Mouse (Mus musculus): ENCODE measurements around the gene Cerkl. TPM values are rescaled to one million over a fixed set of nuclear protein-coding genes. Genes with fewer than 3 reads are reported as not detected.

Cerkl gene
- polyA plus RNA-seq, 1 experiment from 2014 or later = 1.8 TPM

DNA sequence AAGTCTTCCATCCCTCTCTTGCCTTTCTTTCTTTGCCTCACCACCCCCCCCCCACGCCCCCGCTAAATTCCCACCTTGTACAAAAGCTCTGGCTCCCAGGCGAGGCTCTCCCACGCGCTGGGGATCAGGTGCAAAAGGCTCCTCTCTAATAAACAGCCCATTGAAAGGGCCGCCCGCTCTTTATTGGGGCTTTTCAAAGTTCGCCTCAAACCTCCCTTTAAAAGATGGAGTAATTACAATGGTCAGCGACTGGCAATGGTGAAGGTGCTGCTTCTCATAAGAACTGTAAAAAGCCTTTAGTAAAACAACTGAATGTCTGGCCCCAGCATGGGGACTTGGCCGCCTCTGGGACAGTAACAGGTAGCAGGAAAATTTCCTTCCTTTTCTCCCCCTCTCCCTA is 939 bp downstream of the Cerkl start:
- H3K4me1 ChIP-seq = no peaks in the 10 kb centered on the region
- peaks cover 70% of the 10 kb centered on the region for H3K27me3 ChIP-seq (replicated peaks)
- no peak overlapping the region for H3K27ac ChIP-seq
- no peak overlapping the region for H3K4me3 ChIP-seq
- ATAC-seq = no peak
- whole genome bisulfite sequencing (ENCODE audit: insufficient replicate concordance) = 7% methylated on average over 10 of the region's 10 CpGs
- no peaks in the 10 kb centered on the region for H3K36me3 ChIP-seq
- no peak overlapping the region for H3K4me2 ChIP-seq
- H3K9me3 ChIP-seq (replicated peaks) = no peaks in the 10 kb centered on the region
- no peak overlapping the region for H3K9ac ChIP-seq

DNA sequence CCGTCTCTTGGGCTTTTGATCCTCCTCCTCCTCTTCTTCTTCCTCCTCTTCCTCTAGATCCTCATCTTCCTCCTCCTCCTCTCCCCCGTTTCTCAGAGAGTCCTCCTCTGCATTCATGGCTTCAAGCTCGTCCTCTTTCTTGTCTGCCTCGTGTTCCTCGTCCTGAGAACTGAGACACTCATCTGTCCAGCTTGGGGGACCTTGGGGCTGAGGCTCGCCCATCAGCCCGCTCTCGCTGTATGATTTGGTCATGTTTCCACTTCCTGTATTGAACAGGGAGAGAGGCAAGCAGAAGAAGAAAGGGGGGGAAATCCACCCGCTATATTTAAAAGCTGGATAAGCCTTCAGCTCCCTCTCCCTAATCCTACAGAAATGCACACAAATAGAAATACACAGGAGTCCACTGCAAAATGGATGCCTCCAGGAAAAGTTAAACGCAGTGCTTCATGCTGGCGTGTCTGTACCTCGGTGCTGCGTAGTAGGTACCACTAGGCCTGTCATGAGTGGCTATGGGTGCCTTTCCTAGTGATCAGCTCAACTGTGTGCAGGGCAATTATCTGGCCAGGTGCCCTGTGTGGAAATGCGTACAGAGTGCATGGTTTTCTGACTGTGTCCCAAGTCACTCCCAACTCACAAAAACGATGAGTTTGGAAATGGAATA is 1.7 kb downstream of the Cerkl start:
- Histone ChIP-seq H3K4me2 (no peak overlapping the region), H3K27ac (no peak overlapping the region), H3K27me3 (replicated peaks) (peaks cover 63% of the 10 kb centered on the region), H3K4me3 (no peak overlapping the region), H3K9me3 (replicated peaks) (no peaks in the 10 kb centered on the region), H3K4me1 (no peaks in the 10 kb centered on the region), H3K9ac (no peak overlapping the region), H3K36me3 (no peaks in the 10 kb centered on the region)
- WGBS (ENCODE audit: insufficient replicate concordance) = 18% methylated on average over 15 of the region's 15 CpGs
- no peak for ATAC-seq

DNA sequence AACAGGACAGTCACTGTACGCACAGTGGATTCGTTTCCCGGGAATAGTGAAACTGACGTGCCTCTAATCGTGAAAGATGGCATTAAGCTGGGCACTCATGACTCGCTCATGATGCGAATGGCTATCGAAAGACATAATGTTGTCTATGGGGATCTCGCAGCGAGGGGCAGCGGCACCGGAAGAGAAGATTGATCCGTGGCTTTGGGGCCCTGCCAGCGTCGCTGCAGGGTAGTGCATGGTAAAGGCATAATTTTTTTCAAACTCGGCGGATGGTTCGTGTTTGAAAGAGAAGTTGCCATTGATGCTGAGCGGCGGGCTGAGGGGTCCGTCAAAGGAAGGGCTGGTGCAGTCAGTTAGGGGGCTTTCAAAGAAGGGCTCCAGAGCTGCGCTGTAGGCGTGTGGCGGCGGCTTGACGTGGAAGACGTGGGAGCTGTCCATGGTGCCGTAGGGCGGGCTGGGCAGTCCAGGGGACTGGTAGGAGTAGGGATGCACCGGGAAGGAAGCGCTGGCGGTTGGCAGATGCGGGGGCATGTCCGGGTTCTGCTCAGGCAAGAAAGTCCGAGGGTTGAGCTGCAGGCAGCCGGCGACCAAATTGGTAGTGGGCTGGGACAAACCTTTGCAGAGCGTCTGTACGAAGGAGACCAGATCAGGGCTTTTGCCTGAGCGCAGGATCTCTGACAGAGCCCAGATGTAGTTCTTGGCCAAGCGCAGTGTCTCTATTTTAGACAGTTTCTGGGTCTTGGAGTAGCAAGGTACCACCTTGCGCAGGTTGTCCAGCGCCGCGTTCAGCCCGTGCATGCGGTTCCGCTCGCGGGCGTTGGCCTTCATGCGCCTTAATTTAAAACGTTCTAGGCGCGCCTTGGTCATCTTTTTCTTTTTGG is 2.4 kb downstream of the Cerkl start:
- ATAC-seq = peak; percentile 64; the same call in 1 of the 2 replicates
- Histone ChIP-seq H3K27ac (no peak overlapping the region), H3K4me2 (peak overlapping the region; percentile 59), H3K9me3 (replicated peaks) (no peaks in the 10 kb centered on the region), H3K4me3 (peak overlapping the region; percentile 41), H3K36me3 (no peaks in the 10 kb centered on the region), H3K4me1 (no peaks in the 10 kb centered on the region), H3K27me3 (replicated peaks) (peaks cover 55% of the 10 kb centered on the region), H3K9ac (no peak overlapping the region)
- 7% methylated on average over 55 of the region's 55 CpGs for WGBS (ENCODE audit: insufficient replicate concordance)

DNA sequence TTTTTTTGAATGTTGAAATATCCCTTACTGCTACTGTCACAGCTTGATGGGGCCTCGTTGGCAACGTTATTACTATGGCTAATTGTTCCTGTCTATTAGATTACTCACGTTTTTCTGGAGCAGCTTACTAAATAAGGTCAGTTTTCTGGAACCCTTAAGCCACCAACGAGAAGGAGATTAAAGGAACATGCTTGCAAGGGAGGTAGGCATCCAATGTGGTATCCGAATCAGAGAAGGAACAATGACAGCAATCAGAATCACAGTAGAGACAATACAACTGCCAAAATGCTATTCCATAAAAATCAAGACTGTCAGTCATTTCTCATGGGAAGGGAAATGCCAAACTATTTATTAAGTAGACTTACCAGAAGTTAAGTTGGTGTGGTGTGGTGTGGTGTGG is 5.1 kb downstream of the Cerkl start:
- Histone ChIP-seq H3K9me3 (replicated peaks) (no peaks in the 10 kb centered on the region), H3K9ac (no peak overlapping the region), H3K4me1 (no peaks in the 10 kb centered on the region), H3K4me2 (no peak overlapping the region), H3K27ac (no peak overlapping the region), H3K4me3 (no peak overlapping the region), H3K36me3 (no peaks in the 10 kb centered on the region), H3K27me3 (replicated peaks) (peaks cover 28% of the 10 kb centered on the region)
- 35% methylated on average over 5 of the region's 5 CpGs for WGBS (ENCODE audit: insufficient replicate concordance)
- no peak for ATAC-seq

DNA sequence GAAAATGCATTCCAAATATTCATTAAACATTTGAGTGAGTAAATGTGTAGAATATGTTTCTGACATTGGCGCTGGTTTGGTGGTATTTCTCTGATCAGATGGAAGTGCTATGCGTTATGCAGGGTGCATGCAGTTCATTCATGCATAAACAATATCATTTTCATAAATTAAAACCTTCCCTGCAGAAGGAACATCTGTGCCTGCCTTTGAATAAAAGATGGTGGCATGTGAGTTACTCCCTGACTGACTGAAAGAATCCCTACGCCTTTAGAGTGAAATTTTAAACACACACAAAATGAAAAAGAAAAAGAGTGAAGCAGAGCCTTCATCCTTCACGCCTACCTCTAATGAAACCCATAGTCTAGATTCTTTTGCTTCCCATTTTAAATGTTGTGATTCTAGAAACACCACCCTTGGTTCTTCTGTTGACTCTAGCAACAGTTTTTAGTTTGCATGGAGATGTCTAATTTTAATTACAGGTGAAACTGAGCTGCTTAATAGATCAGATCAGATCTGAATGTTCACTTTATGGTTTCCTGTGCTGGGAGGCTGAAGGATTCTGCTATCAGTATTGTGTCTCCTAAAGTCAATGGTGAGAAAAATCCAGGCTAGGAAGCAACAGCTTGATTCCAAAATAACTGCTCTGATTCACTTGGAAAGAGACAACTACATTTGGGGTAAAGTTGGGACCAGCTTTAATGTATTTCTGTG is 5.7 kb downstream of the Cerkl start:
- 52% methylated on average over 4 of the region's 4 CpGs for WGBS (ENCODE audit: insufficient replicate concordance)

DNA sequence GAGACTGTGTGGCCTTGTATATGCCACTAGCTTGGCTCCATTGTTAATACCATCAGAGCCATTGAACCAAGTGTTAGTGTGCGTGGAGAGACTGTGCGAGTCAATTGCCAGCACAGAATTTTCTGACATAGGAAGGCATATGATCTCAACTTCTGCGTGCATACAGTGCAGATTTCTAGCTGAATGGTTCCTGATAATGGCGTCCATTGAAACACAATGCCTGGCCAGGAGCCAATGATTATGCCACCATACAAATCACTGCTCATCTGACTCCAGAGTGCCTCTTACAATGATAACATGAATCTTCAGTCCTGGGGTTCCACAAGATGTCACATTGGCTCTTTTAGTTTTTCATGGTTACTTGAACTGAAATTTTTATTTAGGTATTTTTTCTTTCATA is 7.2 kb downstream of the Cerkl start:
- H3K36me3 ChIP-seq = no peaks in the 10 kb centered on the region
- no peak overlapping the region for H3K27ac ChIP-seq
- H3K9ac ChIP-seq = no peak overlapping the region
- H3K4me2 ChIP-seq = no peak overlapping the region
- no peaks in the 10 kb centered on the region for H3K9me3 ChIP-seq (replicated peaks)
- H3K4me1 ChIP-seq = no peaks in the 10 kb centered on the region
- no peak overlapping the region for H3K4me3 ChIP-seq
- 63% methylated on average over 4 of the region's 4 CpGs for WGBS (ENCODE audit: insufficient replicate concordance)
- H3K27me3 ChIP-seq (replicated peaks) = peaks cover 8% of the 10 kb centered on the region
- ATAC-seq = no peak

More for the DNA sequence above, 5.7 kb downstream of the Cerkl start:
- Histone ChIP-seq H3K9me3 (replicated peaks) (no peaks in the 10 kb centered on the region), H3K4me2 (no peak overlapping the region), H3K36me3 (no peaks in the 10 kb centered on the region), H3K27me3 (replicated peaks) (peaks cover 22% of the 10 kb centered on the region), H3K9ac (no peak overlapping the region), H3K4me1 (no peaks in the 10 kb centered on the region), H3K27ac (no peak overlapping the region), H3K4me3 (no peak overlapping the region)
- ATAC-seq = no peak

DNA sequence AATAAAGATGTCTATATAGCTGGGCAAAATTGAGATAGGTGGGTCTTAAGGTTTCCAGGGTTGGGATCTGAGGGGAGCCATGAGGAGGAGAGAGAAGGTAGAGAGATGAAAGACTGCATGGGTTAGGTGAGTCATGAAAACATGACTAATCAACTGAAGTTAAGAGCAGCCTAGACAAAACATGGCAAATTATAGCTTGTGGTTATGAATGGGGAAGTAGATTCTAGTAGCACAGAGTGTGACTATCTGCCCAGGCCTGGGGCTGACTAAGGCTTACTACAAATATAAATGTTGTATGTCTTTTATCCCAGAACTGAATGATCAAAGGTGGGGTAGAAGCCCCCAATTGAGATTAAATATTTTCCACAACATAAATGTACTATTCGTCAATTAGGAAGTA is 9.4 kb downstream of the Cerkl start:
- ATAC-seq = no peak
- Histone ChIP-seq H3K9ac (no peak overlapping the region), H3K4me2 (no peak overlapping the region), H3K9me3 (replicated peaks) (no peaks in the 10 kb centered on the region), H3K27me3 (replicated peaks) (no peaks in the 10 kb centered on the region; the same call in 1 of the 2 replicates), H3K4me3 (no peak overlapping the region), H3K27ac (no peak overlapping the region), H3K36me3 (no peaks in the 10 kb centered on the region), H3K4me1 (no peaks in the 10 kb centered on the region)
- WGBS (ENCODE audit: insufficient replicate concordance) = 55% methylated on average over 1 of the region's 1 CpGs

DNA sequence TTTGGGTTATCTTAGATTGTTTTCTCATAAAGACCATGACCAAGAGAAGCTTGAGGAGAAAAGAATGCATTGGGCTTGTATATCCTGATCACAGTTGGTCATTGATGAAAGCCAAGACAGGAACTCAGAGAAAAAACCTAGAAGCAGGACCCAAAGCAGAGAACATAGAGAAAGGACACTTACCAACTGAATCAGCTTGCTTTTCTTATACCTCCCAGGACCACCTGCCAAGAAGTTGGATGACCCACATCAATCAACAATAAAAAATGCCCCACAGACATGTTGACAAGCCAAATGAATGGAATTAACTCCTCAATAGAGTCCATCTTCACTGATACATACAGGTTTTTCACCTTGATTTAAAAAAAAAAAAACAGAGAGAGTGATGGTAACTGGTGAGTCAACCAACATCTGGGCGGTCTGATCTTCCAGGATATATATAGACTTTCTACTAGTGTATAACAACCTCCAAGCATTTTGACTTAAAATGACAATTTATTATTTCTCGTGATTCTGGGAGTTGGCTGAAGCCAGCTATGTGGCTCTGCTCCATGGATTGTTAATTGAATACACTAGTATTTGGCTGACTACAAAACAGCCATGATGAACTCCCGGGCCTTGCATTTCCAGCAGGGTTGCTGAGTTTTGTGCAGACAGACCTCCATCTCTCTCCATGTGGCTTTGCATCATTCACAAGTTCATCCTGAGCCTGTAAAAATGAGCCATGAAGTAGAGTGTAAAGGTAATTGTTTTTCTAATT is 12.5 kb downstream of the Cerkl start:
- no peak for ATAC-seq
- H3K9me3 ChIP-seq (replicated peaks) = no peaks in the 10 kb centered on the region
- no peaks in the 10 kb centered on the region for H3K36me3 ChIP-seq
- 63% methylated on average over 3 of the region's 3 CpGs for WGBS (ENCODE audit: insufficient replicate concordance)
- H3K4me3 ChIP-seq = no peak overlapping the region
- H3K27me3 ChIP-seq (replicated peaks) = no peaks in the 10 kb centered on the region
- H3K4me1 ChIP-seq = no peaks in the 10 kb centered on the region
- no peak overlapping the region for H3K9ac ChIP-seq
- H3K27ac ChIP-seq = no peak overlapping the region
- no peak overlapping the region for H3K4me2 ChIP-seq

DNA sequence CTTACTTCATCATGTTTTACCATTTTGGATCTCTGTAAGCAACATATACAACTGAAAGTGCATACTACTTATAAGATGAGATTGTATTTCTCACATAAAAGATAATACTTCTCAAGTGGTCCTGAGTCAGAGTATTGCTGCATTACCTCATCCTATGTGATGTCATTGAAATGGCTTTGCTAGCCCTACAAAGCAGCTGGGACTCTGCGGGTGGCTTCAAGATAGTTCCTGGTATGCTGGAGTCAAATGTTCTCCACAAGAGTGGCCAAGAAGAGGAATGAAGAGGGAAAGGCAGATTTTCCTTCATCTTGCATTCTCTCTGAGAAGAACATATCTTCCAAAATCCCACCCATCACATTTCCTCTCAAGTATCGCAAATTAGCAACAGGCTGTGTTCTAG is 13.2 kb downstream of the Cerkl start:
- Histone ChIP-seq H3K27ac (no peak overlapping the region), H3K36me3 (no peaks in the 10 kb centered on the region), H3K27me3 (replicated peaks) (no peaks in the 10 kb centered on the region), H3K4me2 (no peak overlapping the region), H3K4me1 (no peaks in the 10 kb centered on the region), H3K9me3 (replicated peaks) (no peaks in the 10 kb centered on the region), H3K4me3 (no peak overlapping the region), H3K9ac (no peak overlapping the region)
- ATAC-seq = no peak
- WGBS (ENCODE audit: insufficient replicate concordance) = 82% methylated on average over 2 of the region's 2 CpGs

DNA sequence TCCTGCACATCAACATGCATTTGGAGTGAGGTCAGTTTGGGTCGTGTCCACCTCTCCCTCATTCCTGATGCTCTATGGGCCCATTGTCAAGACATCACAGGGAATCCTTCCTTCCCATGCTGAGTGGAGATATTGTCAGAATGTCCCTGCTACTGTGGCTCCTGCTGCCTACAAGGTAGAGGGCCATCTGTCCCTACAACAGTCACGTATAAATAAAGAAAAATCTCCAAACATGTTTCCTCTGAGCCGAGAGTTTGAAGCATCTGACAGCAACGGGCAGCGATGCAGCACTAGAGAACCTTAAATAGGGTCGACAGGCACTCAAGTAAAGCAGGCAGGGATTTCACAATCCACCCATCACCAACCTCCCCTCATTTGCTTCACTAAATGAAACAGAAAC is 13.7 kb downstream of the Cerkl start:
- ATAC-seq = no peak
- H3K4me1 ChIP-seq = no peaks in the 10 kb centered on the region
- 60% methylated on average over 6 of the region's 6 CpGs for WGBS (ENCODE audit: insufficient replicate concordance)

DNA sequence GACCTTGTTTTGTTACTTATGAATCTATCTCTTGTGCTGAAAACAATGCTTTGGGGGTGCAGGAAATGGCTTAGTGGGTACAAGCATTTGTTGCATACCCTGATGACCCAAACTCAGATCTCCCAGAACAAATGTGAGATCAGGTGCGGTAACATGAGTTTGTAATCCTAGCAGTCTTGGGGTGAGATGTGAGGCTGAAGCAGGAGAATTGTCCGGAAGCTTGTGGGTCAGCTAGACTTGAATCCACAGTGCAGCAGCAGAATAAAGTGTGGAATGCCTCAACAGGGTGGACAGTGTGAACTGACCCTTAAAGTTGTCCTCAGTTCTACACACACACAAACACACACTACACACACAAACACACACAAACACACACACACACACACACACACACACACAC is 14.4 kb downstream of the Cerkl start:
- H3K9ac ChIP-seq = no peak overlapping the region
- no peak overlapping the region for H3K4me3 ChIP-seq
- WGBS (ENCODE audit: insufficient replicate concordance) = 79% methylated on average over 2 of the region's 2 CpGs
- no peaks in the 10 kb centered on the region for H3K36me3 ChIP-seq
- no peak overlapping the region for H3K4me2 ChIP-seq
- no peaks in the 10 kb centered on the region for H3K4me1 ChIP-seq
- no peak for ATAC-seq
- H3K9me3 ChIP-seq (replicated peaks) = no peaks in the 10 kb centered on the region
- H3K27ac ChIP-seq = no peak overlapping the region
- H3K27me3 ChIP-seq (replicated peaks) = no peaks in the 10 kb centered on the region

More for the DNA sequence above, 13.7 kb downstream of the Cerkl start:
- Histone ChIP-seq H3K9me3 (replicated peaks) (no peaks in the 10 kb centered on the region), H3K36me3 (no peaks in the 10 kb centered on the region), H3K27me3 (replicated peaks) (no peaks in the 10 kb centered on the region), H3K4me3 (no peak overlapping the region), H3K27ac (no peak overlapping the region), H3K4me2 (no peak overlapping the region), H3K9ac (no peak overlapping the region)
